Mouse (Mus musculus): ENCODE data around the gene Tmem59l.

DNA sequence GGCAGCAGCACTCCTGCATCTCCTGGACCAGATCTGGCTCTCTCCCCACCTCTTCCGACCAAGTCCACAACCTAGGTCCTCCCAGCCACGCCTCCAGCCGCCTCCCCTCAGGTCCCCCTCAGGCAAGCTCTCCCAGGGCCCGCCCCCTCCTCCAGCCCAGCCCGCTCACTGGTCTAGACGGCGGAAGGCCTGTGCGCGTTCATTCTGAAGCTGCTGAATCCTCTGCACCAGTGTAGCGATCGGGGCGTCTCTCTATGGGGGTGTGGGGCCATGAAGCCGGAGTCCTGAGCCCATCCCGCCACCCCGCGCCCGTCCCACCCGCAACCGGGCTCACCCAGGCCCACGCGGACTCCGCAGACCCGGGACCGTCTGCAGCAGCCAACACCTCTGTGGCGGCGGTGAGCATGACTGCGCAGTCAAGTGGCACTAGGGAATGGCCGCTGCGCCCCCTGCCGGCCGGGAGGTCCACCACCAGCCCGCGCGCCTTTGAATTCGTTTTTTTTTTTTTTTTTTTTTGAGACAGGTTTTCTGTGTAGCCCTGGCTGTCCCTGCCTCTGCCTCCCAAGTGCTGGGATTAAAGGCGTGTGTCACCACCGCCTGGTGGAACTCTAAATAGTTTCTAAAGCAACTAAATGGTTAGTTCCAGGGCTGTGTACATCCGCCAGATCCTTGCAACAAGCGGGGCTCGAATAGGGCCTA, 19.3 kb upstream of the Tmem59l start, which contains the start of gene Rex1bd:
- TF ChIP-seq CTCF (IDR thresholded peaks at IDR 0.05; ENCODE audit: extremely low read depth, insufficient read length, insufficient replicate concordance, low read depth, low read length) (peak; percentile 78), POLR2A (IDR thresholded peaks at IDR 0.05; ENCODE audit: low read depth, low read length) (peak; percentile 33; the same call in 1 of the 2 replicates)
